Mouse (Mus musculus): ENCODE data around the gene Stk4. TPM values are rescaled to one million over a fixed set of nuclear protein-coding genes. Genes with fewer than 3 reads are reported as not detected.

The Stk4 gene
- polyA plus RNA-seq, 1 experiment from 2014 or later: 80.1 TPM

- peaks cover 68% of the 10 kb centered on the region for H3K36me3 ChIP-seq (ENCODE audit: inconsistent target)
Observed at GRCm38 (mm10) chr2:164127297-164127696, 57.2 kb downstream of the Stk4 start.

DNA sequence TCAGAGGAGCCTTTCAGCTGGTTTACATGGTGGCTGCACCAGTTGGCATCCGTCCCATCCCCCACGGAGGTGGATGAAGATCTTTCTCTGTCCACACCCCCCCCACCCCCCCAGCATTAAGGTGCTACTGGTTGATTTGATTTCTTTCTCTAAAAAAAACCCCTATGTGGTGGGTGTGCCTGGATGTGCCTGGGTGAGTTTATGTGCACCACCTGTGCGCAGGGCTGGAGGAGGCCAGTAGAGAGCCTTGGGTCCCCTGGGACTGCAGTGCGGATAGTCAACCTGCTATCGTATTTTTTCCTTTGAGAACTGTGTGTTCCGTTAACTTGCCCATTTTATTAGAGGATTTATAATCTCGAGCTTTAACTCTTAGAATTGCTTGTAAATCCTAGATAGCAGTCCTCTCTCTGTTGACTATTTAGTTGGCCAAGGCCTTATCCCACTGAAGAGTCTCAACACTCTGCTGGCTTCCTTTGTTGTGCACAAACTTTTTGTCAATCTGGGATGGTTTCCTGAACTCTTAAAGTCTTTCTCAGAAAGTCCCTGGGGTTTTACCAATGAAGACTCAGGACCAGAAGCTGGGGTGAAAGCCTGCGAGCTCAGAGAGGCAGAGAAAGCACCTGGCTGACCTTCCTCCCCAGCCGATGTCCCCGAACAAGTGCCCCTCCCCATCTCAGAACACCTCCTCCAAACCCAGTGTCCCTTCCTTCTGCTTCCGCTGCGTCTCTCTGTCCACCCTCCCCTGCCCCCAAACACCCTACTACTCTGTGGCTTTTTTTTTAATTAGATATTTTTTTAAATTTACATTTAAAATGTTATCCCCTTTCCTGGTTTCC lies 58.7 kb downstream of the Stk4 start:
- H3K36me3 ChIP-seq (ENCODE audit: inconsistent target): peaks cover 73% of the 10 kb centered on the region

More at GRCm38 (mm10) chr2:164127297-164127696, 57.2 kb downstream of the Stk4 start:
- Histone ChIP-seq H3K4me3 (ENCODE audit: inconsistent target) (no peak overlapping the region), H3K27ac (no peak overlapping the region), H3K79me2 (ENCODE audit: inconsistent target) (peaks cover 19% of the 10 kb centered on the region; the same call in 1 of the 2 replicates)
- 68% methylated on average over 2 of the region's 2 CpGs for WGBS (ENCODE audit: missing documents)

DNA sequence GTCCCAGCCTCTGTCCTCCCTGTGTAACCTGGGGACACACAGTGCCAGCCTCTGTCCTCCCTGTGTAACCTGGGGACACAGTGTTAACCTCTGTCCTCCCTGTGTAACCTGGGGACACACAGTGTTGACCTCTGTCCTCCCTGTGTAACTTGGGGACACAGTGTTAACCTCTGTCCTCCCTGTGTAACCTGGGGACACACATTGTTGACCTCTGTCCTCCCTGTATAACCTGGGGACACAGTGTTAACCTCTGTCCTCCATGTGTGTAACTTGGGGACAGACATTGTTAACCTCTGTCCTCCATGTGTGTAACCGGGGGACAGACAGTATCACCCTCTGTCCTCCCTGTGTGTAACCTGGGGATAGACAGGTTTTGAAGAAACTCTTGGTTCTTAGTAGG lies 61.5 kb downstream of the Stk4 start:
- Histone ChIP-seq H3K4me3 (ENCODE audit: inconsistent target) (no peak overlapping the region), H3K27ac (no peak overlapping the region), H3K36me3 (ENCODE audit: inconsistent target) (peaks cover 68% of the 10 kb centered on the region), H3K79me2 (ENCODE audit: inconsistent target) (peaks cover 51% of the 10 kb centered on the region; the same call in 1 of the 2 replicates)
- WGBS (ENCODE audit: missing documents): 94% methylated on average over 1 of the region's 1 CpGs

More for the DNA sequence above, 58.7 kb downstream of the Stk4 start:
- WGBS (ENCODE audit: missing documents): 95% methylated on average over 11 of the region's 12 CpGs
- H3K4me3 ChIP-seq (ENCODE audit: inconsistent target): no peak overlapping the region
- no peak overlapping the region for H3K27ac ChIP-seq
- peaks cover 27% of the 10 kb centered on the region; the same call in 1 of the 2 replicates for H3K79me2 ChIP-seq (ENCODE audit: inconsistent target)

DNA sequence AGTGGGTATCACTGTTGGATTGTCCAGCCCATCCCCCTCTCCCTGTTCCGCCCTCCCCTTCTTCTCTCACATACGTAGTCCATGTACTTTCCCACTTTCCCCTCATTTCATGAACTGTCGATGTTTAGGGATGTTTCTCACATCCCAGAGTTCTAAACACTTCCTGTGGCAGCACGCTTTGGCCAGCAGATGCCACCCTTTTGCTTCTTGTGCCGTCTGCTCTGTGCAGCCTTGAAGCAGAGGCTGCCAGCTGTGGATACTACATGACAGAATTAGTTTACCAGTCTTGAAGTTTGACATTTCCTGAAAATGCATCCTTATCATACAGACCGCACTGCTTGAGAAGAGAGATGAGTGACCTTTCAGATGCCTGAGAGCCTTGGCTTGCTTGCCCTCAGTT lies 64.4 kb downstream of the Stk4 start:
- Histone ChIP-seq H3K36me3 (ENCODE audit: inconsistent target) (peaks cover 57% of the 10 kb centered on the region; the same call in 1 of the 2 replicates), H3K27ac (no peak overlapping the region), H3K79me2 (ENCODE audit: inconsistent target) (peaks cover 66% of the 10 kb centered on the region; the same call in 1 of the 2 replicates), H3K4me3 (ENCODE audit: inconsistent target) (no peak overlapping the region)
- WGBS (ENCODE audit: missing documents): 86% methylated on average over 6 of the region's 6 CpGs

GRCm38 (mm10) chr2:164135367-164135766 lies 65.2 kb downstream of the Stk4 start:
- WGBS (ENCODE audit: missing documents): 75% methylated on average over 1 of the region's 1 CpGs
- H3K27ac ChIP-seq: no peak overlapping the region
- H3K36me3 ChIP-seq (ENCODE audit: inconsistent target): peaks cover 51% of the 10 kb centered on the region; the same call in 1 of the 2 replicates
- H3K79me2 ChIP-seq (ENCODE audit: inconsistent target): peaks cover 74% of the 10 kb centered on the region; the same call in 1 of the 2 replicates
- H3K4me3 ChIP-seq (ENCODE audit: inconsistent target): no peak overlapping the region

DNA sequence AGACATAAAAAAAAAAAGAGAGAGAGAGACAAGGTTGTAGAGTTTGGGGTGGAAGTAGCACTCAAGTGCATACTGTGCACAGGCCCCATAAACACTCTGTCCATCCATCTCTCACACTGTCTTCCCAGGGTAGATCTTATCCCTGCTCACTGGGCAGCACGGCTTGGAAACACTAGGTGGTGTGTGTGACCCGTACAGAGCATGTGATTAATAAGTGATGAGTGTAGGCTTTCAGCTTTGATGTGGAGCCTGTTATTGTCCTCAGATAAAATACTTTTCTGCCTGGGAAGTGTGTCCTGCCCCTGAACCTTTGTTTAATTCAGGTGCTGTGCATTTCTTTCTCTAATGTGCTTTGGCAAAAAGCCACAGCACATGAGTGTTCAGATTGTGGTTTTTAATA lies 66.3 kb downstream of the Stk4 start:
- Histone ChIP-seq H3K27ac (no peak overlapping the region), H3K4me3 (ENCODE audit: inconsistent target) (no peak overlapping the region), H3K36me3 (ENCODE audit: inconsistent target) (peaks cover 44% of the 10 kb centered on the region; the same call in 1 of the 2 replicates), H3K79me2 (ENCODE audit: inconsistent target) (peaks cover 85% of the 10 kb centered on the region; the same call in 1 of the 2 replicates)
- WGBS (ENCODE audit: missing documents): 93% methylated on average over 2 of the region's 2 CpGs

- no peak overlapping the region for H3K27ac ChIP-seq
- H3K79me2 ChIP-seq (ENCODE audit: inconsistent target): peaks cover 97% of the 10 kb centered on the region; the same call in 1 of the 2 replicates
- no peak overlapping the region for H3K4me3 ChIP-seq (ENCODE audit: inconsistent target)
- 93% methylated on average over 6 of the region's 6 CpGs for WGBS (ENCODE audit: missing documents)
- H3K36me3 ChIP-seq (ENCODE audit: inconsistent target): peaks cover 48% of the 10 kb centered on the region; the same call in 1 of the 2 replicates
Observed at GRCm38 (mm10) chr2:164137754-164138153, 67.6 kb downstream of the Stk4 start.

- no peak overlapping the region for H3K27ac ChIP-seq
- H3K36me3 ChIP-seq (ENCODE audit: inconsistent target): peaks cover 39% of the 10 kb centered on the region; the same call in 1 of the 2 replicates
- H3K79me2 ChIP-seq (ENCODE audit: inconsistent target): peaks cover 91% of the 10 kb centered on the region; the same call in 1 of the 2 replicates
- 93% methylated on average over 10 of the region's 10 CpGs for WGBS (ENCODE audit: missing documents)
- no peak overlapping the region for H3K4me3 ChIP-seq (ENCODE audit: inconsistent target)
Observed at GRCm38 (mm10) chr2:164142021-164142420, 71.9 kb downstream of the Stk4 start.

GRCm38 (mm10) chr2:164144025-164144424 lies 73.9 kb downstream of the Stk4 start:
- H3K4me3 ChIP-seq (ENCODE audit: inconsistent target): no peak overlapping the region
- no peak overlapping the region for H3K27ac ChIP-seq
- peaks cover 32% of the 10 kb centered on the region; the same call in 1 of the 2 replicates for H3K36me3 ChIP-seq (ENCODE audit: inconsistent target)
- WGBS (ENCODE audit: missing documents): 69% methylated on average over 6 of the region's 6 CpGs
- H3K79me2 ChIP-seq (ENCODE audit: inconsistent target): peaks cover 71% of the 10 kb centered on the region; the same call in 1 of the 2 replicates

- WGBS (ENCODE audit: missing documents): 95% methylated on average over 10 of the region's 10 CpGs
- peaks cover 32% of the 10 kb centered on the region; the same call in 1 of the 2 replicates for H3K36me3 ChIP-seq (ENCODE audit: inconsistent target)
- no peak overlapping the region for H3K27ac ChIP-seq
- no peak overlapping the region for H3K4me3 ChIP-seq (ENCODE audit: inconsistent target)
- peaks cover 66% of the 10 kb centered on the region; the same call in 1 of the 2 replicates for H3K79me2 ChIP-seq (ENCODE audit: inconsistent target)
Observed at GRCm38 (mm10) chr2:164144541-164144940, 74.4 kb downstream of the Stk4 start.

DNA sequence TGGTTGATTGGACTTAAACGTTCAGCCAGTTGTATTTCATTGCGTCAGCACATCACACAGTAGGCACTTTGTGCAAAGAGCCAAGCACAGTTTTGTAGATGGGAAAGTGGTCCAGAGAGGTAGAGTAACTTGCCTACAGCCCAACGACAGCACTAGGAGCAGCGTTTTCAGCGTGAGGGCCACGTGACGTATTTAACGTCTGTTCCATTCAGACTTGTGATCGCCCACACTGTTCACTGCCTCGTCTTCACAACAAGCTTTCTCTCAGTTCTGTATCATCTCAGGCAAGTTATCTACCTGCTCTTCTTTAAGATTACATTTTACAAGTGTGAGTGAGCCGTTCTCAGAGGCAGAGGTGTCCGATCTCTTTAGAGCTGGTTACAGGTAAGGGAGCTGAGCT lies 76.4 kb downstream of the Stk4 start:
- peaks cover 47% of the 10 kb centered on the region for H3K36me3 ChIP-seq (ENCODE audit: inconsistent target)
- H3K79me2 ChIP-seq (ENCODE audit: inconsistent target): peaks cover 45% of the 10 kb centered on the region; the same call in 1 of the 2 replicates
- 95% methylated on average over 12 of the region's 12 CpGs for WGBS (ENCODE audit: missing documents)
- no peak overlapping the region for H3K4me3 ChIP-seq (ENCODE audit: inconsistent target)
- no peak overlapping the region for H3K27ac ChIP-seq

- Histone ChIP-seq H3K79me2 (ENCODE audit: inconsistent target) (peaks cover 11% of the 10 kb centered on the region; the same call in 1 of the 2 replicates), H3K36me3 (ENCODE audit: inconsistent target) (peaks cover 75% of the 10 kb centered on the region)
- WGBS (ENCODE audit: missing documents): 92% methylated on average over 14 of the region's 14 CpGs
Observed at GRCm38 (mm10) chr2:164150086-164150760, 80.1 kb downstream of the Stk4 start.

DNA sequence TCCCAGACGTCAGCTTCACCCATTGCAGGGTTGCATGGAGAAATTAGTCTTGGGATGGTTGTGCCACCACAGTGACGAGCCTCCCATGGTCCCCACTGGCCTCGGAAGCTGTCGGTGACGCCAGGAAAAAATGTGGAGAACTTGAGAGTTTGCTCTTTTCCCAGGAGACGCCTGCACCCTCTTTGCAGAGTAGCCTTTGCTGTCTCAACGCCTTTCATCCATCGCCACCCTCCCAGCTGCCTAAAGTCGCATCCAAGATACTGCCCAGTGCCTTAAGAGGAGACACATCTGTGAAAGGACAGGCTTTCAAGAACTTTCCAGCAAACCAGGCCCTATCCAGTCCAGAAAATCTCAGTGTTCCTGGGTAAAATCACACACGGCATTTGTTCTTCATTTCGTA lies 82.2 kb downstream of the Stk4 start:
- Histone ChIP-seq H3K36me3 (ENCODE audit: inconsistent target) (peaks cover 60% of the 10 kb centered on the region), H3K27ac (no peak overlapping the region)
- 95% methylated on average over 11 of the region's 11 CpGs for WGBS (ENCODE audit: missing documents)

More at GRCm38 (mm10) chr2:164150086-164150760, 80.1 kb downstream of the Stk4 start:
- Histone ChIP-seq H3K27ac (no peak overlapping the region), H3K4me3 (ENCODE audit: inconsistent target) (no peak overlapping the region)

DNA sequence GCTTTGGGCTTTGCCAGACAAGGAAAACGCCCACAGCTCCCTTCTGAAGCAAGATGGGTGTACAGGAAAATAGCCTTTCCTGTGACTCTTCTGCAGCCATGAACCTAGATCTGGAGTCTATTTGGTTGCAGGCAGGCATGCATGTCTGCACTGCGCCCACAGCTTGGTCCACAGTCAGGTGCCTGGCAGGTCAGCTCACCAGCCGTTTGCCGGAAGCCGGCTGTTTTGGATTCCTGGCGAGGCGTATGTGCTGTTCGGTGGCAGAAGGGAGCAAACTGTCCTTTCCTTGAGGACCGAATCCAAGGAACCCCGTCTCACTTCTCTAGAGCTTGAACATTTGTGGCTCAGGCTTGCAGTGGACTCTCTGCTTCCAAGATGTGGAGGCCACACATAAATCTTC lies 83.9 kb downstream of the Stk4 start:
- H3K36me3 ChIP-seq (ENCODE audit: inconsistent target): peaks cover 56% of the 10 kb centered on the region
- WGBS (ENCODE audit: missing documents): 90% methylated on average over 9 of the region's 10 CpGs
- H3K79me2 ChIP-seq (ENCODE audit: inconsistent target): no peaks in the 10 kb centered on the region
- H3K4me3 ChIP-seq (ENCODE audit: inconsistent target): no peak overlapping the region
- no peak overlapping the region for H3K27ac ChIP-seq

More for the DNA sequence above, 82.2 kb downstream of the Stk4 start:
- no peak overlapping the region for H3K4me3 ChIP-seq (ENCODE audit: inconsistent target)
- no peaks in the 10 kb centered on the region; the same call in 1 of the 2 replicates for H3K79me2 ChIP-seq (ENCODE audit: inconsistent target)

Data from macrophage (primary cell).